Mouse (Mus musculus) MEL (cell line): ENCODE measurements around the gene Syce3. TPM values are rescaled to one million over a fixed set of nuclear protein-coding genes. Genes with fewer than 3 reads are reported as not detected.

Source experiments
- DNase-seq: peaks from one replicate; pipeline ENCODE4 v3.0.0; 2011; ENCODE audit warnings: low read depth, low spot score
- H3K27ac ChIP-seq: 2 replicates; pipeline ENCODE4 v1.5.1; 2012; ENCODE audit warnings: low read depth, mild to moderate bottlenecking, control low read depth, low read length, moderate library complexity; ENCODE audit not compliant: control insufficient read depth
- H3K27me3 ChIP-seq, 2 experiments: fragments of 150-350 bp in 1 of 2; sonication (generic) in 1 of 2; 2 replicates each; pipeline ENCODE4 v1.6.1; 2012; ENCODE audit warnings: low read length in 2 of 2, mild to moderate bottlenecking in 2 of 2, improper control_type of control experiment in 1 of 2, moderate library complexity in 1 of 2; ENCODE audit not compliant: insufficient read depth in 2 of 2, control insufficient read depth in 1 of 2
- H3K36me3 ChIP-seq, 2 experiments: 2 replicates each; pipeline ENCODE4 v1.6.1; 2012 to 2014; ENCODE audit warnings: low read length in 2 of 2, improper control_type of control experiment in 1 of 2, inconsistent platforms in 1 of 2, mild to moderate bottlenecking in 1 of 2; ENCODE audit not compliant: insufficient read depth in 2 of 2, control insufficient read depth in 1 of 2
- H3K4me1 ChIP-seq, 2 experiments: fragments of 150-350 bp in 1 of 2; sonication (generic) in 1 of 2; 2 replicates each; pipeline ENCODE4 v1.6.1; 2012; ENCODE audit warnings: low read length in 2 of 2, improper control_type of control experiment in 1 of 2, mild to moderate bottlenecking in 1 of 2; ENCODE audit not compliant: insufficient read depth in 2 of 2, control insufficient read depth in 1 of 2
- H3K4me3 ChIP-seq, 2 experiments: fragments of 150-350 bp in 1 of 2; sonication (generic) in 1 of 2; 2 replicates each; pipeline ENCODE4 v1.5.1; 2012; ENCODE audit warnings: low read depth in 2 of 2, low read length in 2 of 2, mild to moderate bottlenecking in 2 of 2, moderate library complexity in 2 of 2, control low read depth in 1 of 2, improper control_type of control experiment in 1 of 2; ENCODE audit not compliant: control insufficient read depth in 1 of 2, insufficient read depth in 1 of 2
- H3K79me2 ChIP-seq: 2 replicates; pipeline ENCODE4 v1.6.1; 2012; ENCODE audit warnings: mild to moderate bottlenecking, low read length, moderate library complexity; ENCODE audit not compliant: control insufficient read depth, poor library complexity, insufficient read depth
- H3K9ac ChIP-seq: 2 replicates; pipeline ENCODE4 v1.6.1; 2012; ENCODE audit warnings: low read depth, mild to moderate bottlenecking, control low read depth, low read length, moderate library complexity; ENCODE audit not compliant: control insufficient read depth, poor library complexity, severe bottlenecking
- H3K9me3 ChIP-seq: fragments of 150-350 bp; sonication (generic); replicated peaks from 2 replicates; pipeline ENCODE4 v1.6.1; 2012; ENCODE audit warnings: mild to moderate bottlenecking, low read length, improper control_type of control experiment, moderate library complexity; ENCODE audit not compliant: insufficient read depth
- BHLHE40 ChIP-seq: IDR thresholded peaks from 2 replicates; pipeline ENCODE4 v1.6.1; 2012; ENCODE audit warnings: low read depth, mild to moderate bottlenecking, inconsistent platforms, low read length, improper control_type of control experiment, borderline replicate concordance
- CHD1 ChIP-seq: IDR thresholded peaks from 2 replicates; pipeline ENCODE4 v1.6.1; 2012; ENCODE audit warnings: low read depth, mild to moderate bottlenecking, inconsistent platforms, low read length, improper control_type of control experiment
- CHD2 ChIP-seq: IDR thresholded peaks from 2 replicates; pipeline ENCODE4 v1.6.1; 2011; ENCODE audit warnings: low read length, improper control_type of control experiment
- CTCF ChIP-seq, 3 experiments: IDR thresholded peaks in 2 of 3; conservative IDR thresholded peaks in 1 of 3; 2 replicates each; pipeline ENCODE4 v1.5.1; 2011 to 2012; ENCODE audit warnings: low read length in 3 of 3, low read depth in 2 of 3, mild to moderate bottlenecking in 2 of 3, improper control_type of control experiment in 1 of 3, inconsistent platforms in 1 of 3, mixed read lengths in 1 of 3, moderate library complexity in 1 of 3; ENCODE audit not compliant: control insufficient read depth in 1 of 3, insufficient read depth in 1 of 3, poor library complexity in 1 of 3, severe bottlenecking in 1 of 3
- ELF1 ChIP-seq: IDR thresholded peaks from 2 replicates; pipeline ENCODE4 v1.6.1; 2014; ENCODE audit warnings: low read depth, mild to moderate bottlenecking, inconsistent platforms, low read length, improper control_type of control experiment, moderate library complexity
- ETS1 ChIP-seq: IDR thresholded peaks from 2 replicates; pipeline ENCODE4 v1.6.1; 2012; ENCODE audit warnings: low read depth, mild to moderate bottlenecking, inconsistent platforms, low read length, improper control_type of control experiment, moderate library complexity
- GABPA ChIP-seq: IDR thresholded peaks from 2 replicates; pipeline ENCODE4 v1.6.1; 2012; ENCODE audit warnings: low read depth, mild to moderate bottlenecking, inconsistent platforms, low read length, improper control_type of control experiment, moderate library complexity
- GATA1 ChIP-seq: IDR thresholded peaks from 2 replicates; pipeline ENCODE4 v1.6.1; 2011; ENCODE audit warnings: low read depth, low read length, improper control_type of control experiment
- HCFC1 ChIP-seq: IDR thresholded peaks from 2 replicates; pipeline ENCODE4 v1.6.1; 2012; ENCODE audit warnings: low read depth, mild to moderate bottlenecking, inconsistent platforms, low read length, improper control_type of control experiment, moderate library complexity
- KAT2A ChIP-seq: conservative IDR thresholded peaks from 2 replicates; pipeline ENCODE4 v1.6.1; 2012; ENCODE audit warnings: low read depth, low read length, improper control_type of control experiment, inconsistent platforms
- MAFK ChIP-seq: IDR thresholded peaks from 2 replicates; pipeline ENCODE4 v1.6.1; 2011; ENCODE audit warnings: low read depth, mild to moderate bottlenecking, low read length, improper control_type of control experiment, borderline replicate concordance
- MAX ChIP-seq: IDR thresholded peaks from 2 replicates; pipeline ENCODE4 v1.6.1; 2011; ENCODE audit warnings: low read length, improper control_type of control experiment
- MEF2A ChIP-seq: IDR thresholded peaks from 2 replicates; pipeline ENCODE4 v1.6.1; 2014; ENCODE audit warnings: low read depth, mild to moderate bottlenecking, inconsistent platforms, low read length, improper control_type of control experiment; ENCODE audit not compliant: poor library complexity, insufficient replicate concordance, severe bottlenecking; ENCODE audit errors: extremely low read depth
- MXI1 ChIP-seq: IDR thresholded peaks from 2 replicates; pipeline ENCODE4 v1.6.1; 2011; ENCODE audit warnings: mild to moderate bottlenecking, low read depth, low read length, improper control_type of control experiment
- MYB ChIP-seq: IDR thresholded peaks from 2 replicates; pipeline ENCODE4 v1.6.1; 2011; ENCODE audit warnings: mild to moderate bottlenecking, low read depth, low read length, improper control_type of control experiment
- MYC ChIP-seq: IDR thresholded peaks from 2 replicates; pipeline ENCODE4 v1.6.1; 2011; ENCODE audit warnings: low read depth, mild to moderate bottlenecking, low read length, improper control_type of control experiment, moderate library complexity
- POLR2A ChIP-seq, 2 experiments: IDR thresholded peaks; 2 replicates each; pipeline ENCODE4 v1.6.1; 2011 to 2012; ENCODE audit warnings: low read length in 2 of 2, mild to moderate bottlenecking in 2 of 2, control low read depth in 1 of 2, improper control_type of control experiment in 1 of 2, low read depth in 1 of 2, moderate library complexity in 1 of 2; ENCODE audit not compliant: control insufficient read depth in 1 of 2, insufficient read depth in 1 of 2, poor library complexity in 1 of 2
- POLR2AphosphoS5 ChIP-seq: IDR thresholded peaks from 2 replicates; pipeline ENCODE4 v1.6.1; 2012; ENCODE audit warnings: low read depth, borderline replicate concordance, mild to moderate bottlenecking, inconsistent platforms, low read length, moderate library complexity, mixed read lengths
- RCOR1 ChIP-seq: IDR thresholded peaks from 2 replicates; pipeline ENCODE4 v1.6.1; 2012; ENCODE audit warnings: low read depth, mild to moderate bottlenecking, inconsistent platforms, low read length, improper control_type of control experiment
- SIN3A ChIP-seq: IDR thresholded peaks from 2 replicates; pipeline ENCODE4 v1.6.1; 2012; ENCODE audit warnings: low read length, improper control_type of control experiment, inconsistent platforms
- TAL1 ChIP-seq: IDR thresholded peaks from 2 replicates; pipeline ENCODE4 v1.6.1; 2012; ENCODE audit warnings: mild to moderate bottlenecking, inconsistent platforms, low read length, moderate library complexity, mixed read lengths
- TBP ChIP-seq: IDR thresholded peaks from 2 replicates; pipeline ENCODE4 v1.8.0; 2011; ENCODE audit warnings: low read depth, low read length, improper control_type of control experiment
- USF2 ChIP-seq, 2 experiments: IDR thresholded peaks; 2 replicates each; pipeline ENCODE4 v1.6.1; 2011 to 2012; ENCODE audit warnings: improper control_type of control experiment in 2 of 2, low read length in 2 of 2, borderline replicate concordance in 1 of 2, inconsistent platforms in 1 of 2, low read depth in 1 of 2, mild to moderate bottlenecking in 1 of 2; ENCODE audit not compliant: insufficient read depth in 1 of 2
- ZMIZ1 ChIP-seq: IDR thresholded peaks from 2 replicates; pipeline ENCODE4 v1.6.1; 2012; ENCODE audit warnings: low read depth, mild to moderate bottlenecking, inconsistent platforms, low read length, improper control_type of control experiment, moderate library complexity
- ZNF384 ChIP-seq: IDR thresholded peaks from 2 replicates; pipeline ENCODE4 v1.6.1; 2012; ENCODE audit warnings: low read depth, mild to moderate bottlenecking, inconsistent platforms, low read length, improper control_type of control experiment
- polyA plus RNA-seq, 2 experiments: library from polyadenylated mRNA; stranded (reverse) in 1 of 2; unstranded in 1 of 2; fragments of >175 nt in 1 of 2; fragments of >200 nt in 1 of 2; gene quantifications; 2 replicates each; pipeline versions ENCODE4 v1.2.1 to v1.2.4; 2012; ENCODE audit warnings: low replicate concordance in 2 of 2, low read depth in 1 of 2; ENCODE audit not compliant: insufficient read length in 2 of 2, insufficient read depth in 1 of 2, missing spikeins in 1 of 2
- total RNA-seq: library from RNA; depleted of rRNA; stranded (reverse); fragments of 300-350 nt; gene quantifications from 2 replicates; pipeline ENCODE4 v1.2.3, GENCODE M21; 2012

Gene Syce3
- total and polyA plus RNA-seq, 3 experiments = 1.4 to 1.5 TPM; not detected in 1

DNA sequence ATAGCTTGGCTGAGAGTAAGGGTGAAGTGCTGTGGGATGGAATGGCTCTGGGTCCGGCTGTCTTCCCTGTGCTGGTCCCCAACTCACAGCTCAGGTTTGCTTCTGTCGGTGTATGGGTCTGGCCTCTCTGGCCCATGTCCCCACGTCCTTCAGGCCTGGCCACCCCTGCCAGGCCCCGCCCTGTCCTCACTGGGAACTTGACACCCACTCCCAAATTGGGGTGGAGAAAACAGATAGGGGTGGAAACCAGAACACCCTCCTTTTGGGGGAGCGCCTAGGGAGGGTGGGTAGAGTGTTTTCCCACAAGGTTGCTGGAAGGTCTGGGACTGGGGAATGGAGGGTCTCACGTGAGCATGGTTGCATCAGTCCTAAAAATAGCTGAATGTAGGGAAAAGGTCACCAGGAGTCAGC is 15.4 kb upstream of the Syce3 start, which contains the start of gene Cpt1b:
Gene Cpt1b, minus strand, starts transcription at position 153 of the 411 bp plus-strand sequence.
- Histone ChIP-seq H3K36me3 (peaks cover 0 to 3% of the 10 kb centered on the region in 2 experiments; a peak in 1 of 4 replicates), H3K27ac (no peak within 1 kb of the TSS), H3K4me3 (no peak within 1 kb of the TSS), H3K9me3 (no peaks in the 10 kb centered on the region), H3K27me3 (no peaks in the 10 kb centered on the region), H3K4me1 (peaks cover 0 to 4% of the 10 kb centered on the region in 2 experiments; a peak in 1 of 4 replicates), H3K9ac (no peak within 1 kb of the TSS), H3K79me2 (no peaks in the 10 kb centered on the region; the same call in 1 of the 2 replicates)
- TF ChIP-seq ZNF384 = no peak
- no peak for TF ChIP-seq ETS1
- TF ChIP-seq CHD2 = no peak
- no peak for TF ChIP-seq POLR2AphosphoS5
- DNase-seq = no peak

DNA sequence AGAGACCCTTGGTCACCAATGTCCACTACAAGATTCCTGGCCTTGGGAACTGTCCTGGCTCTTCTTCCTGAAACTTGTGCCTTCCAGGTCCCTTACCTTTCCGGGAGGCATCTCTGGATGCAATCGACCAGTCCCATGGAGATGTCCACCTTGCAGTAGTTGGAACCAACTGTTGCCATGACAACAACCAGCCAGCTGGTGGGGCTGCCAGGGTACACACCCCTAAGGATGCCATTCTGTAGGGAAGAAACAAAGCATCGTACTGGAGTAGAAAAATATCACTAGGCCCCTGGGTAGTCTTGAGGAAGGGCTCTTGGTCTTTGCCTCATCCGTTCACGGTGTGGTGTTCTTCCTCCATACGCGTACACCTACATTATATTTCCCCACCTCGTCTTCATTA is 14.3 kb upstream of the Syce3 start:
- Histone ChIP-seq H3K4me3 (no peak overlapping the region), H3K27ac (no peak overlapping the region), H3K27me3 (no peaks in the 10 kb centered on the region), H3K9ac (no peak overlapping the region), H3K79me2 (no peaks in the 10 kb centered on the region; the same call in 1 of the 2 replicates), H3K9me3 (no peaks in the 10 kb centered on the region), H3K36me3 (peaks cover 0 to 3% of the 10 kb centered on the region in 2 experiments; a peak in 1 of 4 replicates), H3K4me1 (peaks cover 0 to 4% of the 10 kb centered on the region in 2 experiments; a peak in 1 of 4 replicates)
- no peak for DNase-seq
- TF ChIP-seq CTCF (IDR thresholded peaks at IDR 0.05 in 2 of 3, conservative IDR thresholded peaks at IDR 0.05 in 1 of 3; ENCODE audit: control insufficient read depth in 1 of 3, insufficient read depth in 1 of 3, low read depth in 2 of 3, low read length in 3 of 3, poor library complexity in 1 of 3, severe bottlenecking in 1 of 3) (no peak), ZNF384 (no peak), ZMIZ1 (no peak), GATA1 (no peak), CHD1 (no peak), POLR2A (IDR thresholded peaks at IDR 0.05; ENCODE audit: control insufficient read depth in 1 of 2, insufficient read depth in 1 of 2, low read depth in 1 of 2, low read length in 2 of 2, poor library complexity in 1 of 2) (no peak), USF2 (IDR thresholded peaks at IDR 0.05; ENCODE audit: borderline replicate concordance in 1 of 2, insufficient read depth in 1 of 2, low read depth in 1 of 2, low read length in 2 of 2) (no peak), RCOR1 (no peak), MXI1 (no peak)

DNA sequence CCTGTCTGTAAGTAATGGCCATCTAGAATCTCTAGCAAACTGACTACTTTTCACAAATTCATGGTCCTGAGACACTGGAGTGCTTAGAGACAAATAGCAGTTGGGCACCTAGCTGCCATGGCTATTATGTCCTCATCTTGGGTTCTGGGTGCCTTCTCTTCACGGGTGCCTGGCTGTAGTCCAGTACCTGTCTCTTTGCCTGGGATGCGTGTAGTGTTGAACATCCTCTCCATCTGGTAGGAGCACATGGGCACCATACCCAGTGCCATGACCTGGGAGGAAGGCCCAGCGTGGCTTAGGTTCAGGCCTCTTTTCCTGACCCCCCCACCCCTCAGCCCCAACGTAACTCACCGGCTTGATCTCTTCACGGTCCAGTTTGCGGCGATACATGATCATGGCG is 11.6 kb upstream of the Syce3 start:
- DNase-seq = no peak
- H3K27ac ChIP-seq = no peak overlapping the region
- TF ChIP-seq HCFC1 (no peak), MYB (no peak), GABPA (no peak), ZMIZ1 (no peak), BHLHE40 (no peak), ELF1 (no peak), POLR2A (IDR thresholded peaks at IDR 0.05; ENCODE audit: control insufficient read depth in 1 of 2, insufficient read depth in 1 of 2, low read depth in 1 of 2, low read length in 2 of 2, poor library complexity in 1 of 2) (no peak), TAL1 (no peak), SIN3A (no peak), MAX (no peak), MYC (no peak), MAFK (no peak), TBP (no peak), MEF2A (no peak), MXI1 (no peak), USF2 (IDR thresholded peaks at IDR 0.05; ENCODE audit: borderline replicate concordance in 1 of 2, insufficient read depth in 1 of 2, low read depth in 1 of 2, low read length in 2 of 2) (no peak), KAT2A (no peak)
- TF ChIP-seq, all 39 proteins: peak for 0
- Histone ChIP-seq H3K4me3 (no peak overlapping the region), H3K9me3 (no peaks in the 10 kb centered on the region), H3K79me2 (no peaks in the 10 kb centered on the region), H3K36me3 (no peaks in the 10 kb centered on the region), H3K9ac (no peak overlapping the region), H3K4me1 (no peaks in the 10 kb centered on the region), H3K27me3 (no peaks in the 10 kb centered on the region)
